Mouse (Mus musculus): ENCODE results near the gene Gm20388.
"Not testable (repeated sequence)": the region's sequence is repeated elsewhere in the genome, so short reads cannot be mapped to it uniquely, and the experiment has no call there.

Gene Gm20388

DNA sequence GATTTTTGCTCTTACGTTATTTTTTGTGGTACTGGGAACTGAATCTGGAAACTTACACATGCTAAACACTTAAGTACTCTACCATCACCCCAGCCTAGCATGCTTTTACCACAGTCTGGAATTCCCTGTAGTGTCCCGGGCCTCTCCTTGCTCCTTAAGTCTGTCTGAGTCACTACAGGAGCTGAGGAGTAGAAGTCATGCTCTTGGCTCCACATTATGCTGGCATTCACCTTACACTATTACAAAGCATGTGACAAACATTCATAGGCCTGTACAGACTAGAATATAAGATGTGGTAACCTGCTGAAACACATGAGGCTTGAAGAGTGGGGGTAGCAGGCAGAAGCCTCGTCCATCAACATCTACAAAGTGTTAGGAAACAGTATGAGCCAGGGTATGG is 3112.1 kb downstream of the Gm20388 start:
- no peak for DNase-seq

DNA sequence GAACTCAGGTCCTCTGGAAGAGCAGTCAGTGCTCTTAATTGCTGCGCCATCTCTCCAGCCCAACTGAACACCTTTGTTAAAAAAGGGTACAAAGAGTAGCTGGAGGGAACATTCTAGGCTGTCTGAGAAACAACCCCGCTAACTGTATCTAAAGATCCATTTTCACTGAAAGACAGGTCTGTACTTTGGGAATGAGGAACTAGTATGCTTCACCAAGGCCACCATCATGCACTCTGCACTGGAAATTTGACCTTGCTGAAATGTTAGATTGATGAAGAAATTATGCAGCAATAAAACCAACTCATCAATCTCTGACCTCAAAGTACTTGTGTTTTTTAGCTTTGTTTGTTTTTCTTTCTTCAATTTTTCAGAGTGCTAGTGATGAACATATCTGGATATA is 3113.6 kb downstream of the Gm20388 start:
- no peak for DNase-seq

DNA sequence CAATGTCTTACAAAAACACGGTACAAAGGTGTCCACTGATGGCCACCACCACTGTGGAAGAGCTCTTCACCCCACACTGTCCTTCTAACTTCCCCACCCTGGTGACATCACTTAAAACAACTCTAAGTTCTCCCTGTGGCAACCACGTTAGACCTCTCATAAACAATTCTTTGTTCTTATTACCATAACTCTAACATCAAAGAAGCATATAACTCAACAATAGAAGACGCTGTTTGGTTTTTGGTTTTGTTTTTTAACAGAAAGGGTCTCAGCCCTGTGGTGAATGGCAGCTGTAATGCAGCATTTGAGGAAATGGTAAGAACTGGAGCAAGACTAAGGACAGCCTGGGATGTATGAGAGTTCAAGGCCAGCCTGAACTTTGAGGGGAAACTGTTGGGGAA is 3115.3 kb downstream of the Gm20388 start:
- no peak for DNase-seq

DNA sequence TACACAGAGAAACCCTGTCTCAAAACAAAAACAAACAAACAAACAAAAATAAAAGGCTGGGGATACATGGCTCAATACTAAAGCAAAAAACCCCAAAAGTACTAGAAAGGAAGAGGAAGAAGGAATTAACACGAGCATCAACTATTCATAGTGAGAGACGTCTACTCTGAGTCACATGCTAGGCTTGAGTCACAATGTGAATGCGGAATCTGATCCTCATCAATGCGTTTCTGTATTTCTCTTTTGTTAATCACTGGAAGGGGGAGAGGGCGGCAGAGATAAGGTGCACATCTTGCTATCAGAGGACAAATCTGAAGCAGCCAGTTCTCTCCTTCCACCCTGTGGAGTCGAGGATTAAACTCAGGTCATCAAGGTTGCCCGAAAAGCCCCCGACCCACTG is 3117.1 kb downstream of the Gm20388 start:
- no peak for DNase-seq

- DNase-seq: not testable (repeated sequence)
Observed at GRCm38 (mm10) chr8:123030091-123030490, 3119.4 kb downstream of the Gm20388 start.

DNA sequence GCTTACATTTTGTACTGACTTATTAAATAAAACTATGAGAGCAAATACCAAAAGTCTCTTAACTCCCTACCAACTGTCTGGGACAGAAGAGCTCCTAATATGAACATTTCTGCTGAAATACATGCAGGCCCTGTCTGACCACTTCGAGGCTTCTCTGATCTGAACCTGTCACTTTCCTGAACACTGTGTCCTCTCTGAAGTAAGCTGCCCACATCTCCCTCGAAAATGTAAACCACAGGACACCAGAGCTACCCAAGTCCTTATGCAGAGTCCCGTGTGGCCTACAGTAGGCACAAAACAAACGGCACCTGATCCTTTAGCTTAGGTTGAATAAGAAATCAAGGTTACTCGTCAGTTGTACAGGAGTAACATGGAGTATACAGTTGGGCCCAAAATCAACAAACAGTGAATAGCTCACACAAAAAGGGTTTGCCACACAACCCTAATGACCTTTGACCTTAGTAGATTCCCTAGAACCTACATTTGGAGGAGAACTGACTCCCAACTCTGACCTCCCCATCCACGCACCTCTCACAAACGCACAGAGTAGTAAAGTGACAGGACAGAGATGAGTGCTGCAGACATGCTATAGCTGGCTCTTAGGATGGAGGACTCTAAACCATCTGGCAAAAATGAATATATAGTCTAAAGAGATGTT is 3120.8 kb downstream of the Gm20388 start:
- no peak for DNase-seq

- no peak for DNase-seq
Observed at GRCm38 (mm10) chr8:123032730-123033129, 3122.1 kb downstream of the Gm20388 start.

DNA sequence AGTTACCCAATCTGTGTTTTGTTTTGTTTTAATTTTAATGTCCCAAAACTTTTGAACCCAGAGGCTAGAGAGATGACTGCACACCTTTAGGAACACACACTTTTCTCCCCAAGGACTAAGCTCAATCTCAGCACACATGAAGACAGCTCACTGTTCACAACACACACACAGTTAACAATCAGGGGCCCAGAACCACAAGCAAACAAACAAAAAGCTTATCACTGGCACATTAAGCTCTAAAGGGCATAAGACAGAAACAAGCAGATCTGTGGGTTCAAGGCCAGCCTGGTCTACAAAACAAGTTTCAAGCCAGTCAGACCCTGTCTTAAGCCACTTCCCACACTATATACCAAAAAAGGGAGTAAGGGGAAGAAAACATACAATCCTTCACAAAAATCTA is 3122.8 kb downstream of the Gm20388 start:
- DNase-seq: no peak

- DNase-seq: no peak
Observed at GRCm38 (mm10) chr8:123034171-123034570, 3123.5 kb downstream of the Gm20388 start.

DNA sequence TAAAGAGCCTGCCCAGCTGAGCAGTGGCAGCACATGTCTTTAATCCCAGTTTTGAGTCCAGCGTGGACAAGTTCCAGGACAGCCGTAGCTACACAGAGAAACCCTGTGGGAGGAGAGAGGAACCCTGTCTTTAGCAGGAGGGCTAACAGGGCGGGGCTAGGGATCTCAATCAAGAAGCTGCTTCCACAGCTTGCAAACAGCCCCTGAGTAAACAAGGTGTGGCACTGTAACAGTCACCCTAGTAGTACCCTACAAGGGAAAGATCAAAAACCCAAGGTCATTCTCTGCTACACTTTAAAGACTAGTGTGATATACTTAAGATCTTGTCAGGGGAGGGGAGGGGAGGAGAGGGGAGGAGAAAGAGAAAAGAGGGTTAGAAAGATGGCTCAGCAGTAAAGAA is 3126.3 kb downstream of the Gm20388 start:
- no peak for DNase-seq

DNA sequence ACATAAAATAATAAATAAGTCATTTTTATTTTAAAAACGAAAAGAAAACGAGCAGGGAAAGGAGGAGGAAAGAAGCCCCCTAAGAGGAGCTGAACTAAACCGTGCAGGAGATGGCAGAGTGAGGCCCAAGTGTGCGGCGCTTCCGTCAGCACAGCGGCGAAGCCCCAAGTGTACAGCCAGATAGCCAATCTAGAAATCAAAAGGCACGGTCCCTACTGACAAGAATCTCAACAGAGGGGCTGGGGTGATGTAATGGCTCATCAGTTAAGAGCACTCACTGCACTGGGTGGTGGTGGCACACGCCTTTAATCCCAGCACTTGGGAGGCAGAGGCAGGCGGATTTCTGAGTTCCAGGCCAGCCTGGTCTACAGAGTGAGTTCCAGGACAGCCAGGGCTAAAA is 3126.8 kb downstream of the Gm20388 start:
- DNase-seq: no peak

DNA sequence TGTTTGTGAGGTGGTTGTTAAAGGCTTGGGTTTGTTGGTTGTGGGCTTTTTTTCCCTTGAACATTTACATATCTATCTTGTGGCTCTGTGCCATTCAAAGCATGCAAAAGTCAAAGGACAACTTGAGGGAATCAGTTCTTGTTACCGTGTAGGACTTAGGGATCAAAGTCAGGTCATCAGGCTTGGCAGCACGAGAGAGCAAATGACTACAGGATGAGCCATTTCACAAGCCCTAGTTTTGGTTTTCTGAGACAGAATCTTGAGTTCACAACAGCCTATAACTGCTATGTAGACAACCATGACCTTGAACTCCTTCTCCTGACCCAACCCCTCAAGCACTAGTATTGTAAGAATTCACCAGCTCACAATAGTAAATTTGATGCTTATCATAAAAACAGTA is 3127.7 kb downstream of the Gm20388 start:
- no peak for DNase-seq

- DNase-seq: no peak
Observed at GRCm38 (mm10) chr8:123039376-123040109, 3128.9 kb downstream of the Gm20388 start.

- DNase-seq: peak in 1 of 2 experiments; percentile 41
Observed at GRCm38 (mm10) chr8:123040110-123040650, 3129.5 kb downstream of the Gm20388 start.

GRCm38 (mm10) chr8:123041008-123041773 is 3130.6 kb downstream of the Gm20388 start:
- peak in 1 of 2 experiments; percentile 41 for DNase-seq

- DNase-seq: no peak
Observed at GRCm38 (mm10) chr8:123041774-123042105, 3131.1 kb downstream of the Gm20388 start.

- DNase-seq: peak; percentile 100
Observed at GRCm38 (mm10) chr8:123042158-123042973, 3131.7 kb downstream of the Gm20388 start, which contains the start of gene Ankrd11. Gene Ankrd11, minus strand, starts transcription at chr8:123042277.

- DNase-seq: no peak
Observed at GRCm38 (mm10) chr8:123042974-123043625, 3132.5 kb downstream of the Gm20388 start.

DNA sequence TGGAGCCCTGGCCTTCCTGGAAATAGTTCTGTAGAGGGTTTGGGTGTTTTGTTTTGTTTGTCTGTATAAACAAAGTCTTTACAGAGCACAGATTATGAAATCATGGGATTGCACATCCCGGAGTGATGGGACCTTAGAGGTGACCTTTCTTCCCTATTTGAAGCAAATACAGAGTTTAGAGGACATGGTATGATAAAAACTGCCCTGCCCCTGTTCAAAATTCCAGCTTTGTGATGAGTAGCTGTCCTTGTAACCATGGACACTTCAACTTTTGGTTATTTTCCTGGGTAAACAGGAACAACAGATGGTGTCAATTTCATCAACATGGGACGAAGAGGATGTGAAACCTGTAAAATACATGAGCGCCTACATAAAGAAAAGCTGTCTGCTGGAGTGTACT is 3133.3 kb downstream of the Gm20388 start:
- DNase-seq: no peak

DNA sequence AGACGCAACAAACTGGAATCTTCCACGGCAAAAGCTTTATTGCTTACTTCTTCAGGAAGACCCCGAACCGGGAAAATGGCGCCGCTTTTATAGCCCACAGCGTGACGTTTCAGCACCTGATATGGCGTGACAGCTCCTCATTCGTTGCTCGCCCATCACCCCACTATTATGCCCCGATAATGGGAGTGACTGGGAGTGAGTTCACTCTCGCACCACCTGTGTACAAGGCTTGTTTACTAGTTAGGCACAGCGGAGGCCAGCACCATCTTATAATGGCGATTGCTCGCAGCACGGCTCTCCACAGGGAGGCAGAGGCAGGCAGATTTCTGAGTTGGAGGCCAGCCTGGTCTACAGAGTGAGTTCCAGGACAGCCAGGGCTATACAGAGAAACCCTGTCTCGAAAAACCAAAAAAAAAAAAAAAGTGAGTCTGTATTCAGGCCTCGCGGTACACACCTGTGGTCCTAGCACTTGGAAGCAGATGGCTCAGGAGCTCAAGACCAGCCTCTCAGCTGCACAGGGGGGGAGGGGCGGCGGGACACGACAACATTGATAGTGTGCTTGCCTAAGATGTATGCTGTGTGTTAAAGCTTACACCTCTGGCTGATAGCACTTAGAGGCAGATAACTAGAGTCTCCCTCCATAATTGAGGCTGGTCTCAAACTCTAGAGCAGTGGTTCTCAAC is 3134.2 kb downstream of the Gm20388 start:
- DNase-seq: not testable (repeated sequence)

GRCm38 (mm10) chr8:123046706-123047105 is 3136.1 kb downstream of the Gm20388 start:
- DNase-seq: peak; percentile 52 to 58

Data from kidney, adult 8-10 months (tissue).